Mouse (Mus musculus) olfactory bulb, adult 2 months (tissue): ENCODE data around the gene Cyp1b1.

Experiments
- CTCF ChIP-seq: fragments of 200-500 bp; IDR thresholded peaks from 2 replicates; pipeline ENCODE4 v1.5.1; 2012; ENCODE audit warnings: low read depth, mild to moderate bottlenecking, low read length, moderate library complexity; ENCODE audit not compliant: insufficient read depth
- POLR2A ChIP-seq: fragments of 200-500 bp; IDR thresholded peaks from 2 replicates; pipeline ENCODE4 v1.6.1; 2012; ENCODE audit warnings: mild to moderate bottlenecking, low read depth, low read length, moderate library complexity; ENCODE audit not compliant: insufficient read depth

- TF ChIP-seq CTCF (no peak), POLR2A (no peak)
These were observed 53.0 kb downstream of the Cyp1b1 start for GRCm38 (mm10) chr17:79661848-79662247.
